Mouse (Mus musculus): ENCODE results near the gene Gsta1. TPM values are rescaled to one million over a fixed set of nuclear protein-coding genes. Genes with fewer than 3 reads are reported as not detected.
"Not testable (repeated sequence)": the region's sequence is repeated elsewhere in the genome, so short reads cannot be mapped to it uniquely, and the experiment has no call there.

The Gsta1 gene
- total RNA-seq, 4 experiments from 2014 or later, result not detected

DNA sequence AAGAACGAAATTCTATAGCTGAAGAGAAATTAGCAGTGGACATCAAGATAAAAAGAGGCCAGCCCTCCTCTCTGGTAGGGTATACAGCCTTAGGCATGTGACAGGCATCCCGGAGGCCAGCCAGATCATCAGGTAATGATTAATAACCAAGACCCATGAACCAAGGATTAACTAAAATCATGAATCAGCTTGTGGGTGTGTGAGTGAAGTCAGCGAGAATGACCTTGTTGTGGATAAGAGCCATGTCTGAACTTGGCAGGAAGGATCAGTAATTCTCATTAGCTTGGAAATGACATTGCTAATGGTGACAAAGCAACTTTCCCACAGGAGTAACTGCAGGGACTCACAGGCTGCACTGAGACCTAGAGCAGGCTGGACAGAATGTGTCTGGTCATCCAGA lies 798 bp upstream of the Gsta1 start:
- not testable (repeated sequence) for DNase-seq (ENCODE audit: low spot score in 2 of 2)

DNA sequence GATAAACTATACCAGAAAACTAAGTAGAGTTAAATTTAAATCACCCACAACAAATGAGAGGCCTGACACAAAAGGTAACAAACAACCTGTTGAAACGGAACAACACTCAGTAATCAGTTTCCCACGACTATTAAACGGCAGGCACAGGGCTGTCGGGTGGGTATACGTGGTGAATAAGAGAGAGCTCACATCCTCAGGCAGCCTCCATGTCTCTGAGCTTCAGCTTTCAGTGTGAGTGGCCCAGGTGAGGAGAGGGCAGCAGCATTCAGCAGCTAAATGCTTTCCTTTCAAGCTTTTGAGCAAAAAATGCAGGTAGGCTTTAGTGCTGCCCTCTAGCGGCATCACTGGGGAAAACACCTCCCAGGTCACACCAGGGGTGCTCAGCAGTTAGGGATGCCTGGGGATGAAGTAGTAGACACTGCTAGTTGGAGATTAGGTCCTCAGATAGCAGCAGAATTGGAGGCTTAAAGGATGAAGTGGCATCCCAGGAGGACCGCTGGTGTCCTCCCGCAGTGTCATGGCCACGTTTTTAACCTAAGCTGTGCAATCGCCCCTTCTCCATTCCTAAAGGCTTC lies 2.8 kb downstream of the Gsta1 start:
- DNase-seq (ENCODE audit: low spot score in 2 of 2), result not testable (repeated sequence)

DNA sequence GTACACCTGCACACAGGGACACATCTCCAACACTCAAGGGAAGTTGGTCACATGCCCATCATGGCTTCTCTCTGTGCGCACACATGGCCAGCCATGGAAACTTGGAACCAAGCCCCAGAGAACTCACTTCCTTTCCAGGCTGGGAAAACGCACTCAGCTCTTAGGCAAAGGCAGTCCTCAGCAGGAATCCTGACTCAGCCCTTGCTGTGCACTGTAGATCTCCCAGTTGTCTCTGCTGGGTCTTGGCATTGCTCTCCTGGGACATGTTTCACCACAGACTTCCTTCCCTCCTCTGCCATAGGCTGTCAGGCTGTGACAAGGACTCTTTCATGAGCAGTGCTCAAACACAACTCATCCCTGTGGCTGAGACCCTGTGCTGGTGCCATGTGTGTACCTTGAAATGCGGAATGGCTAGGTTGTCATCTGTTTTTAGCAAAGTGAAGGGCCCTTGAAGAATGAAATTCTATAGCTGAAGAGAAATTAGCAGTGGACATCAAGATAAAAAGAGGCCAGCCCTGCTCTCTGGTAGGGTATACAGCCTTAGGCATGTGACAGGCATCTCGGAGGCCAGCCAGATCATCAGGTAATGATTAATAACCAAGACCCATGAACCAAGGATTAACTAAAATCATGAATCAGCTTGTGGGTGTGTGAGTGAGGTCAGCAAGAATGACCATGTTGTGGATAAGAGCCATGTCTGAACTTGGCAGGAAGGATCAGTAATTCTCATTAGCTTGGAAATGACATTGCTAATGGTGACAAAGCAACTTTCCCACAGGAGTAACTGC lies 25.4 kb downstream of the Gsta1 start:
- DNase-seq (ENCODE audit: low spot score in 2 of 2), result not testable (repeated sequence)

DNA sequence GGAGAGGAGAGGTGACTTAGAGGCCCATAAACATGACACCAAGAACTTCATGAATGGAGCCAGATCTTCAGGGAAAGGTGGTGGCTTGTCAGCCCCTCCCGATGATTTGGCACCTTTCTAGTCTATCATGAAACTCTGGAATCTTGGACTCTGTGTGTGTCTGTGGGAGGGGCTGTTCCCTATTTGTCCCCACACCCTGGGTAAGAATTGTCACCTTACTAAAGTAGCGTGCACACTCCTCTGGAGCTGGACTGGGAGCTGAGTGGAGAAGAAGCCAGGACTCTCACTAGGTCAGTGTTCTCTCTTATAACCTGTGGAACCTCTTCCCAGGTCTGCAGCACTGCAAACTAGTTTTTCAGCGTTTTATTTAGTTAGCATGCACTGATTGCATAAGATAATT lies 26.5 kb downstream of the Gsta1 start, which contains the start of gene Gm3776:
Gene Gm3776, plus strand, starts transcription at position 216 of the 400 bp plus-strand sequence.
- DNase-seq (ENCODE audit: low spot score in 2 of 2), result not testable (repeated sequence)

DNA sequence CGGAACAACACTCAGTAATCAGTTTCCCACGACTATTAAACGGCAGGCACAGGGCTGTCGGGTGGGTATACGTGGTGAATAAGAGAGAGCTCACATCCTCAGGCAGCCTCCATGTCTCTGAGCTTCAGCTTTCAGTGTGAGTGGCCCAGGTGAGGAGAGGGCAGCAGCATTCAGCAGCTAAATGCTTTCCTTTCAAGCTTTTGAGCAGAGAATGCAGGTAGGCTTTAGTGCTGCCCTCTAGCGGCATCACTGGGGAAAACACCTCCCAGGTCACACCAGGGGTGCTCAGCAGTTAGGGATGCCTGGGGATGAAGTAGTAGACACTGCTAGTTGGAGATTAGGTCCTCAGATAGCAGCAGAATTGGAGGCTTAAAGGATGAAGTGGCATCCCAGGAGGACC lies 29.2 kb downstream of the Gsta1 start:
- DNase-seq (ENCODE audit: low spot score in 2 of 2), result peak in 1 of 2 experiments; percentile 25

DNA sequence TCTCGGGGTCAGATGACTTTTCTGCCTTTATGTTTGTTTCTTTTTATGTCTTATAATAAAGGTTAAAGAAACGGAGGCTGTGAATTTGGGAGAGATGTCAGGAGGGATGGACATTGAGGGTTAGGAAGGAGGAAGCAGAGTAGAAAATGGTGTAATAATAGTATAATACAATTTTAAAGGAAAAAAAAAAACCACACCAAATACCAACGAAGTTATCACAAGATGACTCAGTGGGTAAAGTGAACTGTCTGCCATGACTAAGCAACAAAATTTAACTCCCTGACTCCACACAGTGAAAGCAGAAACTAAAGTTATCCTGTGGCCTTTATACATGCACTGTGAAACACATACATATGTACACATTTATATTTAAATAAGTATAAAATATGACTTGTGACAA lies 40.5 kb downstream of the Gsta1 start:
- DNase-seq (ENCODE audit: low spot score in 2 of 2), result not testable (repeated sequence)

DNA sequence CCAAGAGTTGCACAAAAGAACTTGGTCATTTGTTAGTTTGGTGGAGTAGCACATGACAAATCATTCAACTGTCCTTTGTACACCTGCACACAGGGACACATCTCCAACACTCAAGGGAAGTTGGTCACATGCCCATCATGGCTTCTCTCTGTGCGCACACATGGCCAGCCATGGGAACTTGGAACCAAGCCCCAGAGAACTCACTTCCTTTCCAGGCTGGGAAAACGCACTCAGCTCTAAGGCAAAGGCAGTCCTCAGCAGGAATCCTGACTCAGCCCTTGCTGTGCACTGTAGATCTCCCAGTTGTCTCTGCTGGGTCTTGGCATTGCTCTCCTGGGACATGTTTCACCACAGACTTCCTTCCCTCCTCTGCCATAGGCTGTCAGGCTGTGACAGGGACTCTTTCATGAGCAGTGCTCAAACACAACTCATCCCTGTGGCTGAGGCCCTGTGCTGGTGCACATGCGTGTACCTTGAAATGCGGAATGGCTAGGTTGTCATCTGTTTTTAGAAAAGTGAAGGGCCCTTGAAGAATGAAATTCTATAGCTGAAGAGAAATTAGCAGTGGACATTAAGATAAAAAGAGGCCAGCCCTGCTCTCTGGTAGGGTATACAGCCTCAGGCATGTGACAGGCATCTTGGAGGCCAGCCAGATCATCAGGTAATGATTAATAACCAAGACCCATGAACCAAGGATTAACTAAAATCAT lies 51.7 kb downstream of the Gsta1 start:
- not testable (repeated sequence) for DNase-seq (ENCODE audit: low spot score in 2 of 2)

DNA sequence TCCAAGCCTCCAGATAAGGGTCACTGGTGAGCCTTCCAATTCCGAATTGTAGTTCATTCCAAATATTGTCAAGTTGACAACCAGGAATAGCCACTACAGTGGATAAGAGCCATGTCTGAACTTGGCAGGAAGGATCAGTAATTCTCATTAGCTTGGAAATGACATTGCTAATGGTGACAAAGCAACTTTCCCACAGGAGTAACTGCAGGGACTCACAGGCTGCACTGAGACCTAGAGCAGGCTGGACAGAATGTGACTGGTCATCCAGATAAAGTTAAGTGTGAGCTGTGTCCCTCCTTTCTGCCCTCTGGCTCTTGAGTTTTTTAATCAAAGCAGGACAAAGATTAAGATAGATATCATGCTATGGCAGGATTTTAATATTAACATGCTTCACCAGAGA lies 58.6 kb downstream of the Gsta1 start:
- not testable (repeated sequence) for DNase-seq (ENCODE audit: low spot score in 2 of 2)

DNA sequence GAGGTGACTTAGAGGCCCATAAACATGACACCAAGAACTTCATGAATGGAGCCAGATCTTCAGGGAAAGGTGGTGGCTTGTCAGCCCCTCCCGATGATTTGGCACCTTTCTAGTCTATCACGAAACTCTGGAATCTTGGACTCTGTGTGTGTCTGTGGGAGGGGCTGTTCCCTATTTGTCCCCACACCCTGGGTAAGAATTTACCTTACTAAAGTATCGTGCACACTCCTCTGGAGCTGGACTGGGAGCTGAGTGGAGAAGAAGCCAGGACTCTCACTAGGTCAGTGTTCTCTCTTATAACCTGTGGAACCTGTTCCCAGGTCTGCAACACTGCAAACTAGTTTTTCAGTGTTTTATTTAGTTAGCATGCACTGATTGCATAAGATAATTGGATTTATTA lies 59.3 kb downstream of the Gsta1 start, which contains the start of gene Gm10639:
Gene Gm10639, plus strand, starts transcription at position 201 of the 400 bp plus-strand sequence.
- DNase-seq (ENCODE audit: low spot score in 2 of 2), result not testable (repeated sequence)

Other genes starting within 250 kb of the Gsta1 start
- not detected for gene Gcm1, start 178.7 kb upstream of the Gsta1 start, total RNA-seq (2022)
- gene Fbxo9, start 121.6 kb upstream of the Gsta1 start, total RNA-seq (2022), result 100 to 1,000 TPM in 1 of 4 experiments, 10 to 100 TPM in 3; 89.9 to 102 (median 97.3) TPM
- 10 to 100 TPM; 18.6 to 20.7 (median 19.9) TPM for gene Ick, start 121.5 kb upstream of the Gsta1 start, total RNA-seq (2022)
- gene Gsta4, start 47.9 kb upstream of the Gsta1 start, total RNA-seq (2022), result 10 to 100 TPM; 50.5 to 52.8 (median 51.7) TPM
- gene Gm3776, start 26.5 kb downstream of the Gsta1 start, total RNA-seq (2022), result not detected
- not detected for gene Gm10639, start 59.3 kb downstream of the Gsta1 start, total RNA-seq (2022)
- gene Omt2a, start 84.1 kb downstream of the Gsta1 start, total RNA-seq (2022), result not detected
- not detected for gene Omt2b, start 96.9 kb downstream of the Gsta1 start, total RNA-seq (2022)
- gene Gsta2, start 125.1 kb downstream of the Gsta1 start, total RNA-seq (2022), result 1 to 10 TPM in 1 of 4 experiments, under 1 TPM in 2, not detected in 1; 0.45 to 2.6 (median 0.64) TPM
- under 1 TPM in 1 of 4 experiments, not detected in 3; 0.98 TPM for gene Dppa5a, start 137.5 kb downstream of the Gsta1 start, total RNA-seq (2022)
- under 1 TPM in 1 of 4 experiments, not detected in 3; 0.14 TPM for gene Ooep, start 148.1 kb downstream of the Gsta1 start, total RNA-seq (2022)
- gene Ddx43, start 165.1 kb downstream of the Gsta1 start, total RNA-seq (2022), result under 1 TPM in 2 of 4 experiments, not detected in 2; 0.14 to 0.20 TPM
- 1 to 10 TPM in 2 of 4 experiments, under 1 TPM in 2; 0.68 to 1.5 (median 0.91) TPM for gene Cgas, start 212.6 kb downstream of the Gsta1 start, total RNA-seq (2022)
- gene Mto1, start 217.6 kb downstream of the Gsta1 start, total RNA-seq (2022), result 10 to 100 TPM; 20.4 to 27.7 (median 26.1) TPM
- gene Gm17324, start 218.1 kb downstream of the Gsta1 start, total RNA-seq (2022), result 1 to 10 TPM in 1 of 4 experiments, under 1 TPM in 3; 0.60 to 1.3 (median 0.79) TPM